Mouse (Mus musculus): Measurements from ENCODE around the gene Pias4. TPM values are rescaled to one million over a fixed set of nuclear protein-coding genes. Genes with fewer than 3 reads are reported as not detected.
A peak's percentile ranks its signal among the peaks of the same experiment; 100 is the strongest.
"Not testable (repeated sequence)": the region's sequence is repeated elsewhere in the genome, so short reads cannot be mapped to it uniquely, and the experiment has no call there.

Gene Pias4
- polyA plus RNA-seq, 1 experiment from 2014 or later = 20.9 TPM

DNA sequence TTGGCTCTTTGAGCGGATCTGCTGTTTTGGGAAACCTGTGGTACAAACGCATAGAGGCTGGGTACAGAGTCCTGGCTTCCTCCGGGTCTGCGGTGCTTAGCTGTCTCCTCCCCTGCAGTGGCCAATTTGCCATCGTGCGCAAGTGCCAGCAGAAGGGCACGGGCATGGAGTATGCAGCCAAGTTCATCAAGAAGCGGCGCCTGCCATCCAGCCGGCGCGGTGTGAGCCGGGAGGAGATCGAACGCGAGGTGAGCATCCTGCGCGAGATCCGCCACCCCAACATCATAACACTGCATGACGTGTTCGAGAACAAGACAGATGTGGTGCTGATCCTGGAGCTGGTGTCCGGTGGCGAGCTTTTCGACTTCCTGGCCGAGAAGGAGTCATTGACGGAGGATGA lies 22.1 kb upstream of the Pias4 start:
- Histone ChIP-seq H3K36me3 (ENCODE audit: control insufficient read depth, insufficient read depth, low read length) (peaks cover 6% of the 10 kb centered on the region; the same call in 1 of the 2 replicates), H3K4me1 (replicated peaks; ENCODE audit: control insufficient read depth, insufficient read depth) (peaks cover 2% of the 10 kb centered on the region; the same call in 1 of the 2 replicates), H3K4me2 (replicated peaks; ENCODE audit: low read depth) (no peak overlapping the region), H3K4me3 (ENCODE audit: low read depth, low read length) (no peak overlapping the region), H3K9me3 (ENCODE audit: control insufficient read depth, low read length) (no peaks in the 10 kb centered on the region), H3K27ac (replicated peaks) (no peak overlapping the region), H3K27me3 (ENCODE audit: control insufficient read depth, insufficient read depth, low read length) (no peaks in the 10 kb centered on the region), H3K9ac (ENCODE audit: low read length) (no peak overlapping the region)
- ATAC-seq (ENCODE audit: low FRiP score, low TSS enrichment) (no peak), DNase-seq (ENCODE audit: low spot score) (no peak)
- TF ChIP-seq EP300 (optimal IDR thresholded peaks at IDR 0.05) = no peak
- TF ChIP-seq CTCF (IDR thresholded peaks at IDR 0.05; ENCODE audit: low read depth) = no peak
- 86% methylated on average over 26 of the region's 26 CpGs for WGBS

DNA sequence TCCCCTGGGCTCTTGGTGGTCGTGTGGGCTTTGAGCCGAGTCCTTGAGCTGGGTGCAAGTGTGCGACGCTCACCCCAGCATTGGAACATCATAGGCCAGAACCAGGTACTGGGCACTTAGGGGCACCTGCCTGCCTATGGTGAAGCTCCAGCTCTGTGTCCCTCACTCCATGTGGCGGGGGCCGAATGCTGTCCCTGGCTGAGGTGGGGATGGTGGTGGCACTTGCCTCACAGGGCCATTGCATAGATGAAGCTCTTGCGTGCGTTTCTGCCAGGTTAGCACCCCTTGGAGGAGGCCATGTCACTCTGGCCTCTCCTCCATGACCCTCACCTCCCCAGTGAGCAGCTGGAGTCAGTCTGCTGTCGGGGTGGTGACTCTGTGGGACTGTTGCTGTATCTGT lies 19.4 kb upstream of the Pias4 start:
- Histone ChIP-seq H3K36me3 (ENCODE audit: control insufficient read depth, insufficient read depth, low read length) (peaks cover 6% of the 10 kb centered on the region; the same call in 1 of the 2 replicates), H3K27me3 (ENCODE audit: control insufficient read depth, insufficient read depth, low read length) (no peaks in the 10 kb centered on the region), H3K4me2 (replicated peaks; ENCODE audit: low read depth) (no peak overlapping the region), H3K4me1 (replicated peaks; ENCODE audit: control insufficient read depth, insufficient read depth) (peaks cover 8% of the 10 kb centered on the region), H3K27ac (replicated peaks) (no peak overlapping the region), H3K9ac (ENCODE audit: low read length) (no peak overlapping the region), H3K4me3 (ENCODE audit: low read depth, low read length) (no peak overlapping the region), H3K9me3 (ENCODE audit: control insufficient read depth, low read length) (no peaks in the 10 kb centered on the region)
- ATAC-seq (ENCODE audit: low FRiP score, low TSS enrichment) (no peak), DNase-seq (ENCODE audit: low spot score) (no peak)
- no peak for TF ChIP-seq EP300 (optimal IDR thresholded peaks at IDR 0.05)
- no peak for TF ChIP-seq CTCF (IDR thresholded peaks at IDR 0.05; ENCODE audit: low read depth)
- 91% methylated on average over 9 of the region's 9 CpGs for WGBS

DNA sequence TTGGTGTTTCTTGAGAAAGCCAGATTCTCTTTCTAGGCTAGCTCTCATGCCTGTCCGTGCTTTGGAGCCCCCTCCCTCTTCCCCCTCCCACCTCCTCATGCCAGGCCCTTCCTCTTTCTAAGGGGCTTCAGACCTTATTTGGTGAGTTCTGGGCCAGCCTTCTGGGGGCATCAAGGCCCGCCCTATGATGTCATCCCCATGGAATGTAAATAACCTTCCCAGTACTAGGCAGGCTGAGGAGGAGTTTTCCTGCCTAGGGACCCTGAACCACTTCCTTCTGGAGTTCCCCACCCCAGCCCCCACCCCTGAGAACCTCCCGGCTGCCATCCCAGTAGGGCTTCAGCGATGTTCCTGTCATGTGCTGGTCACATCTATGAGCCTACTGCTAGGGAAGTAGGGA lies 17.0 kb upstream of the Pias4 start:
- Histone ChIP-seq H3K4me1 (replicated peaks; ENCODE audit: control insufficient read depth, insufficient read depth) (peaks cover 8% of the 10 kb centered on the region; the same call in 1 of the 2 replicates), H3K27ac (replicated peaks) (peak overlapping the region; percentile 94), H3K4me3 (ENCODE audit: low read depth, low read length) (no peak overlapping the region), H3K9me3 (ENCODE audit: control insufficient read depth, low read length) (no peaks in the 10 kb centered on the region), H3K4me2 (replicated peaks; ENCODE audit: low read depth) (peak overlapping the region; percentile 23; the same call in 1 of the 2 replicates), H3K36me3 (ENCODE audit: control insufficient read depth, insufficient read depth, low read length) (peaks cover 25% of the 10 kb centered on the region), H3K9ac (ENCODE audit: low read length) (0 out of 2 replicates have a peak overlapping the region, but pooled peaks have one; percentile 5), H3K27me3 (ENCODE audit: control insufficient read depth, insufficient read depth, low read length) (no peaks in the 10 kb centered on the region)
- TF ChIP-seq EP300 (optimal IDR thresholded peaks at IDR 0.05) (no peak), CTCF (IDR thresholded peaks at IDR 0.05; ENCODE audit: low read depth) (no peak)
- no peak for DNase-seq (ENCODE audit: low spot score)
- peak; percentile 5; the same call in 1 of the 2 replicates for ATAC-seq (ENCODE audit: low FRiP score, low TSS enrichment)
- 9% methylated on average over 4 of the region's 4 CpGs for WGBS

DNA sequence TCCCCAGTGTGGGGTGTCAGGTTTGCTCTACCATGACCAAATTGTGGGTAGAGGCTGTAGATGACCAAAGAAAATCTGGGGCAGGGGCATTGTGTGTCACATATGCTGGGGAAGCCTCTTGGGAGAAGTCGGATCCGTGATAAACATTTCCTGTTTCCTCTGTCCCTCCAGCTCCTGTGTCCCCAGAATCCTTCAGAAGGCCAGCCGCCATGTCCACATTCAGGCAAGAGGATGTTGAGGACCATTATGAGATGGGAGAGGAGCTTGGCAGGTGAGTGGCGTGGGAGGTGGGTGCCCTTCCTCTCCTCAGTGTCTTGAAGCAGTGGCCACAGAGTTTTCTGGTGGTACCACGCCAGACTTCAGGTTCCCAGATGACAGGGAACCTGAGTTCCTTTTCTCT lies 16.1 kb upstream of the Pias4 start, which contains the start of gene 4930442H23Rik:
TSS of gene 4930442H23Rik (minus strand) at position 45 of the 400 bp plus-strand sequence.
- no peaks in the 10 kb centered on the region for H3K27me3 ChIP-seq (ENCODE audit: control insufficient read depth, insufficient read depth, low read length)
- 83% methylated on average over 5 of the region's 5 CpGs for WGBS
- H3K4me1 ChIP-seq (replicated peaks; ENCODE audit: control insufficient read depth, insufficient read depth) = peaks cover 8% of the 10 kb centered on the region; the same call in 1 of the 2 replicates
- ATAC-seq (ENCODE audit: low FRiP score, low TSS enrichment) = no peak
- peak within 1 kb of the TSS; percentile 64 for H3K4me2 ChIP-seq (replicated peaks; ENCODE audit: low read depth)
- peak within 1 kb of the TSS; percentile 58 for H3K4me3 ChIP-seq (ENCODE audit: low read depth, low read length)
- TF ChIP-seq CTCF (IDR thresholded peaks at IDR 0.05; ENCODE audit: low read depth) (no peak), EP300 (optimal IDR thresholded peaks at IDR 0.05) (no peak)
- H3K27ac ChIP-seq (replicated peaks) = peak within 1 kb of the TSS; percentile 94
- H3K36me3 ChIP-seq (ENCODE audit: control insufficient read depth, insufficient read depth, low read length) = peaks cover 34% of the 10 kb centered on the region
- no peak for DNase-seq (ENCODE audit: low spot score)
- peak within 1 kb of the TSS; percentile 70 for H3K9ac ChIP-seq (ENCODE audit: low read length)
- no peaks in the 10 kb centered on the region for H3K9me3 ChIP-seq (ENCODE audit: control insufficient read depth, low read length)

DNA sequence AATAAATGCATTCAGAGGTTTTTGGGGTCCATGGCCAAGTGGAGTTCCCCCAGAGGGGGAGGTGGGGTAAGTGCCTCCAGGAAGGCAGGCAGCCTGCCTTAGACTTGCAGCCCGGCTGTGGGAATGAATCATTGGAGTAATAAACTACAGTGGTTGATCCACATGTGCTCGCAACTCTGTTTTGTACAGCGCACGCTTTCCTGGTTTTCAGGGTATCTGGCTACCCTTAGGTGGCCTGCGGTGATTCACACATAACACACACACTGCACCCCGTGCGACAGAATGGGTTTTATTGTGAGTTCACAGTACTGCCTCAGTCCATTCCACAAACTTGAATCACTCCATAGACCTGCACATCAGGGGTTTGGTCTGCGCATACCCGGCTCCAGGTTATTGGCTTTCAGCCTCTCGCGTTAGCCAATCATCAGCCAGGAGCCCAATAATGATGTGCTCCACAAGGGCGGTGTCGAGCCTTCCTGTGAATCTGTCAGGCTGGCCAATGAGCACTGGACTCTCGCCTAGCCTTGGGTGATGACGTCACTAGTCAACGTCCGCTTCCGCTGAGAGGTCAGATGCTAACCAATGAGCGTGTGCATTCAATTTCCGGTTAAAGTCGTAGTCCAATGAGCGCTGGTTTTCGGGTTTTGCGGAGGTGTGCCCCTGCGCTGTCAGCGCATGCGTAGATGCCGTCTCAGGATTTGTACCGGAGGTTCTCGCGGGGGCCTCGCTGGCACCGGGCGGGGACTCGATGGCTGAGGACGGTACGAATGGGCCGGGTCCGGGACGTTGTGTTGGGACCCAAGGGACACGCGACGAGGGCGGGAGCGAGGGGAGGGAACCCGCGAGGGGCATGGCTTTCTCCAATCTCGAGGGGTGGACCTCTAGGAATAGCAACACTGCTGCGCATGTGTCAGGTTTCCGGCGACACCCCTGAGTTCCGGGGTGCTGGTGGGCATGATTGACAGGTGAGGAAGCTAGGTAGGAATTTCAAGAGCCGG lies 14.9 kb upstream of the Pias4 start, which contains the start of gene Dapk3:
TSS of gene Dapk3 (plus strand) at position 670 of the 998 bp plus-strand sequence.
- peaks cover 44% of the 10 kb centered on the region for H3K36me3 ChIP-seq (ENCODE audit: control insufficient read depth, insufficient read depth, low read length)
- WGBS = 4% methylated on average over 53 of the region's 53 CpGs
- H3K9ac ChIP-seq (ENCODE audit: low read length) = peak within 1 kb of the TSS; percentile 70
- no peaks in the 10 kb centered on the region for H3K9me3 ChIP-seq (ENCODE audit: control insufficient read depth, low read length)
- TF ChIP-seq EP300 (optimal IDR thresholded peaks at IDR 0.05) = peak; percentile 46
- TF ChIP-seq CTCF (IDR thresholded peaks at IDR 0.05; ENCODE audit: low read depth) = no peak
- peak within 1 kb of the TSS; percentile 94 for H3K27ac ChIP-seq (replicated peaks)
- ATAC-seq (ENCODE audit: low FRiP score, low TSS enrichment) (peak; percentile 92), DNase-seq (ENCODE audit: low spot score) (peak; percentile 97)
- H3K27me3 ChIP-seq (ENCODE audit: control insufficient read depth, insufficient read depth, low read length) = no peaks in the 10 kb centered on the region
- H3K4me2 ChIP-seq (replicated peaks; ENCODE audit: low read depth) = peak within 1 kb of the TSS; percentile 64
- peak within 1 kb of the TSS; percentile 58 for H3K4me3 ChIP-seq (ENCODE audit: low read depth, low read length)
- peaks cover 8% of the 10 kb centered on the region; the same call in 1 of the 2 replicates for H3K4me1 ChIP-seq (replicated peaks; ENCODE audit: control insufficient read depth, insufficient read depth)

DNA sequence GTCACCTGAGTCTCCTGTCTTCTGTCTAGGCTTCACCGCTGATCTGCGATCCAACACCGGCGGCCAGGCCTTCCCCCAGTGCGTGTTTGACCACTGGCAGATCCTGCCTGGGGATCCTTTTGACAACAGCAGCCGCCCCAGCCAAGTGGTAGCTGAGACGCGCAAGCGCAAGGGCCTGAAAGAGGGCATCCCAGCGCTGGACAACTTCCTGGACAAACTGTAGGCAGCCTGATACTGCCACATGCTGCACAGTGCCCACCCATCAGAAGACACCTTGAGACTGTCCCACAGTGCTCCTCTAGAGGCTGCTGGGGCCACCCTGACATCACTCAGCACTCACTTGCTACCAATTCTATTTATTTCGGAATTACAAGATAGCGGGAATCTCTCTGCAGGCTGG lies 14.1 kb upstream of the Pias4 start:
- H3K9me3 ChIP-seq (ENCODE audit: control insufficient read depth, low read length); ATAC-seq (ENCODE audit: low FRiP score, low TSS enrichment); H3K4me1 ChIP-seq (replicated peaks; ENCODE audit: control insufficient read depth, insufficient read depth); H3K9ac ChIP-seq (ENCODE audit: low read length); H3K4me3 ChIP-seq (ENCODE audit: low read depth, low read length); H3K4me2 ChIP-seq (replicated peaks; ENCODE audit: low read depth); DNase-seq (ENCODE audit: low spot score); H3K27me3 ChIP-seq (ENCODE audit: control insufficient read depth, insufficient read depth, low read length): not testable (repeated sequence)
- Histone ChIP-seq H3K27ac (replicated peaks) (peak overlapping the region; percentile 71; the same call in 1 of the 2 replicates), H3K36me3 (ENCODE audit: control insufficient read depth, insufficient read depth, low read length) (peaks cover 44% of the 10 kb centered on the region)
- 79% methylated on average over 12 of the region's 12 CpGs for WGBS

Data from stomach, postnatal 0 days (tissue).